Mouse (Mus musculus): ENCODE data around the gene Ankef1. TPM values are rescaled to one million over a fixed set of nuclear protein-coding genes. Genes with fewer than 3 reads are reported as not detected.
A peak's percentile ranks its signal among the peaks of the same experiment; 100 is the strongest.

Ankef1 gene
- polyA plus RNA-seq, 1 experiment from 2014 or later = not detected

- Histone ChIP-seq H3K4me1 (replicated peaks) (no peaks in the 10 kb centered on the region), H3K4me2 (no peak overlapping the region), H3K27ac (replicated peaks) (no peak overlapping the region), H3K27me3 (no peaks in the 10 kb centered on the region), H3K4me3 (replicated peaks) (no peak overlapping the region), H3K9me3 (replicated peaks) (no peaks in the 10 kb centered on the region), H3K9ac (no peak overlapping the region), H3K36me3 (replicated peaks) (no peaks in the 10 kb centered on the region)
- no peak for ATAC-seq (ENCODE audit: insufficient read depth)
- 45% methylated on average over 4 of the region's 4 CpGs for WGBS (ENCODE audit: insufficient replicate concordance)
These were observed 10.0 kb downstream of the Ankef1 start for GRCm38 (mm10) chr2:136511756-136512155.

DNA sequence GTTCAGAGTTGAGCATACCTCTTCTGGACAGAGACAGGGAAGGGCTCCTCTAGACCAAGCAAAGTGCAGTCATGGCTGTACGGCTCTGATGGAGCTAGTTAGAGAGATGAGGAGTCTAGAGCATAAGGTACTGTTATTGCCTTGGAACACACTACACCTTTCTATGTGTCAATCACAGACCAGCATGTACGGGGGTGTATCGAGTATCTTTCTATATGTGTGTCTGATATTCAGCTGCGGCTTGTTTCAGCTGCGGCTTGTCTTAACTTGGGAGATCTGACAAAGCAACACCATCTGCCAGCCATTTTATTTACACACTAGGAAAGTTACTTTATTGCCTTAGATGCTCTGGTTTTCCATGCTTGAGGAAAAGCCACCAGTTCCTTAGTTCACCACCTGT lies 11.1 kb downstream of the Ankef1 start:
- no peak overlapping the region for H3K4me2 ChIP-seq
- no peak overlapping the region for H3K4me3 ChIP-seq (replicated peaks)
- no peak overlapping the region for H3K27ac ChIP-seq (replicated peaks)
- H3K36me3 ChIP-seq (replicated peaks) = no peaks in the 10 kb centered on the region
- no peak for ATAC-seq (ENCODE audit: insufficient read depth)
- 82% methylated on average over 5 of the region's 5 CpGs for WGBS (ENCODE audit: insufficient replicate concordance)
- H3K4me1 ChIP-seq (replicated peaks) = no peaks in the 10 kb centered on the region
- H3K9ac ChIP-seq = no peak overlapping the region
- no peaks in the 10 kb centered on the region for H3K9me3 ChIP-seq (replicated peaks)
- no peaks in the 10 kb centered on the region for H3K27me3 ChIP-seq

DNA sequence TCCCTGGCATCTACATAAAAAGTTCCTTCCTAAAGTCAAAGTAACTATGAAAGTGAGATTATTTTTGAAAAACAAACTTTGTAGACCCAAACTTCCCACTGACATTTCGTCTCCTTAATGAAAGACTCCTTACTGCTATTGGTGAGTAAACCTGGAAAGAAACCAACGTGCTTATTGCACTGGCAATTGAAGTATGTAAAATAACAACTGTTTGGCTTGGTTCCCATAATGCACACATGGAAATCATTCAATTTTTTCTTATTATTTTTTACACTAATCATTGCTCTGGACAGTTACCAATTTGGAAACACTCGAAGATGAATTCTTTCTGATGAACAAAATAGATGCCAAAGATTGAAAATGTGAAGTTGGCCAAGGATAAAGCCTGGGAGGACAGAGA lies 12.1 kb downstream of the Ankef1 start:
- Histone ChIP-seq H3K4me1 (replicated peaks) (no peaks in the 10 kb centered on the region), H3K9ac (no peak overlapping the region), H3K27ac (replicated peaks) (no peak overlapping the region), H3K27me3 (no peaks in the 10 kb centered on the region), H3K4me3 (replicated peaks) (no peak overlapping the region), H3K36me3 (replicated peaks) (no peaks in the 10 kb centered on the region), H3K4me2 (no peak overlapping the region), H3K9me3 (replicated peaks) (no peaks in the 10 kb centered on the region)
- no peak for ATAC-seq (ENCODE audit: insufficient read depth)
- 40% methylated on average over 3 of the region's 3 CpGs for WGBS (ENCODE audit: insufficient replicate concordance)

DNA sequence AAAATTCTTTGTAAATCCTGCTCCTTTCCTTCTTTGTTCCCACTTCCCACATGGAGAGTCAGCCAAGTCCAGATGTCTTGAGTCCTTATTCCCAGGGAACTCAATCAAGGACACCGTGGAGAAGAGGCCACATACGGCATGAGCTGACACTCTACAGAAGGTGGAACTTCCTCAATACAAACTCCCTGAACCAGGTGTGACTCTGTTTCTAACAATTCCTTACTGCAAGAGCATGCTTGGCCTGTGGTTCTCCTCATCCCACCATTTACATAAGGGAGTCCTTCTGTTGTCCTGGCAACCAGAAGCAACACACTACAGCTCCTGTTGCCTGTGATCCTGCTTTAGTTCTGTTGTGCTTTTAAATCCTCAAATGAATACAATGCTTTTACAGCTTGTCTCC lies 13.8 kb downstream of the Ankef1 start:
- no peaks in the 10 kb centered on the region for H3K27me3 ChIP-seq
- H3K9ac ChIP-seq = no peak overlapping the region
- no peak overlapping the region for H3K4me3 ChIP-seq (replicated peaks)
- no peak overlapping the region for H3K27ac ChIP-seq (replicated peaks)
- no peak overlapping the region for H3K4me2 ChIP-seq
- H3K4me1 ChIP-seq (replicated peaks) = no peaks in the 10 kb centered on the region
- ATAC-seq (ENCODE audit: insufficient read depth) = no peak
- H3K9me3 ChIP-seq (replicated peaks) = no peaks in the 10 kb centered on the region
- H3K36me3 ChIP-seq (replicated peaks) = no peaks in the 10 kb centered on the region
- WGBS (ENCODE audit: insufficient replicate concordance) = 69% methylated on average over 2 of the region's 2 CpGs

DNA sequence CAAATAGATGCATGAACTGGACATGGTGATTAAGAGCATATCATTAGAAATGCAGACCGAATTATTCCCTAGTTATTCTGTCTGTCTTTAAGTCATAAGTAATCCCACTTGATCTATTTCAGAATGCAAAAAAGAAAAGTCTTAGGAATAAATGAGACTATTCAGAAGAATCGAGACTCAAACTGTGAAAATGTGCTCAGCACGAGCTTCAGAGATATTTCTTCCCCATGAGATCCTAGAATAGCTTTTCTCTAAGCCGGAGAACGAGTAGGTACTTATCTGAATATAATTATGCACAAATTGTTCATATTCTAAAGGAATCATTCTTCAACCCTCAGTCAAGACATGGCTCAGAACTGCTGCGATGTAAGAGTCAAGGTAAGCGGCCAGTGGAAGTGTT lies 27.2 kb downstream of the Ankef1 start:
- 66% methylated on average over 7 of the region's 7 CpGs for WGBS (ENCODE audit: insufficient replicate concordance)
- H3K9me3 ChIP-seq (replicated peaks) = no peaks in the 10 kb centered on the region
- H3K4me3 ChIP-seq (replicated peaks) = no peak overlapping the region
- no peak overlapping the region for H3K9ac ChIP-seq
- H3K27ac ChIP-seq (replicated peaks) = no peak overlapping the region
- ATAC-seq (ENCODE audit: insufficient read depth) = no peak
- H3K36me3 ChIP-seq (replicated peaks) = no peaks in the 10 kb centered on the region
- H3K4me1 ChIP-seq (replicated peaks) = no peaks in the 10 kb centered on the region; the same call in 1 of the 2 replicates
- H3K27me3 ChIP-seq = no peaks in the 10 kb centered on the region
- H3K4me2 ChIP-seq = no peak overlapping the region

DNA sequence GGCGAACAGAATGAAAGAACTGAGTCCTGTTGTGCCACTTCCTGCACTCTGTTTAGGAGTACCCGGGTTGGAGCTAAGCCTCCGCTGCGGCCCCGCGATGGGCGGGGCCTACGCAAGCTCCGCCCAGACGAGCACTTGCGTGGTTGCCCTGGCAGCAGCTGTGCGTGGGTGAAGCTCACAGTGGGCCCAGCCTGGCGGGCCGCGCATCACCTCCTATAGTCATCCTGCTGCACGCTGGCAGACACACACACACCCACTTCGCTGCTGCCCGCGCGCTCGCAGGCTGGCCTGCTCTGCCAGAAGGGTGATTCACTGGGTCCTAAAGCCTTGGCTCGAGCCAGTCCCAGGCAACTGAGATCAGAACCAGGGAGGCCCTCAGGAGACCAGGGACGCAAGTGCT lies 30.3 kb downstream of the Ankef1 start:
- WGBS (ENCODE audit: insufficient replicate concordance) = 2% methylated on average over 23 of the region's 23 CpGs
- H3K27ac ChIP-seq (replicated peaks) = no peak overlapping the region
- H3K4me2 ChIP-seq = peak overlapping the region; percentile 65
- no peaks in the 10 kb centered on the region for H3K27me3 ChIP-seq
- no peaks in the 10 kb centered on the region for H3K36me3 ChIP-seq (replicated peaks)
- no peaks in the 10 kb centered on the region; the same call in 1 of the 2 replicates for H3K4me1 ChIP-seq (replicated peaks)
- H3K9ac ChIP-seq = no peak overlapping the region
- peak; percentile 85 for ATAC-seq (ENCODE audit: insufficient read depth)
- H3K9me3 ChIP-seq (replicated peaks) = no peaks in the 10 kb centered on the region
- H3K4me3 ChIP-seq (replicated peaks) = peak overlapping the region; percentile 45

DNA sequence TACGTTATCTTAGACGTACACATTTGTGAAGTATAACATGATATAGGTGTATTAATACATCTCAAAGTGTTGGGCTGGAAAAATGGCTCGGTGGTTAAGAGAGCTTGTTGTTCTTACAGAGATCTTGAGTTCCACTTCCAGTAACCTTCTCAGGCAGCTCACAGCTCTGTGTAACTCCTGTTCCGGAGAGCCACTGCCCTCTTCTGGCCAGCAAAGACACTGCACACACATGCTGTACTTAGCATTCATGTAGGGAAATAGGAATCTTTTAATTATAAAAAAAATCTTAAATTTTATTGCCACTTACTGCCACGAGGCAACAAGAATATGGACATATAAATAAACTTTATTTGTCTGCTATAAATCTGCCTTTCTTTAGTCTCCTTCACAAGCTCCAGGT lies 56.3 kb downstream of the Ankef1 start:
- Histone ChIP-seq H3K4me3 (replicated peaks) (no peak overlapping the region), H3K4me1 (replicated peaks) (no peaks in the 10 kb centered on the region), H3K9me3 (replicated peaks) (no peaks in the 10 kb centered on the region), H3K9ac (no peak overlapping the region), H3K27me3 (no peaks in the 10 kb centered on the region), H3K4me2 (no peak overlapping the region), H3K27ac (replicated peaks) (no peak overlapping the region), H3K36me3 (replicated peaks) (no peaks in the 10 kb centered on the region)
- 50% methylated on average over 5 of the region's 5 CpGs for WGBS (ENCODE audit: insufficient replicate concordance)
- no peak for ATAC-seq (ENCODE audit: insufficient read depth)

GRCm38 (mm10) chr2:136562336-136562735 lies 60.6 kb downstream of the Ankef1 start:
- Histone ChIP-seq H3K4me1 (replicated peaks) (no peaks in the 10 kb centered on the region), H3K27ac (replicated peaks) (no peak overlapping the region), H3K9ac (no peak overlapping the region), H3K4me3 (replicated peaks) (no peak overlapping the region), H3K4me2 (no peak overlapping the region), H3K9me3 (replicated peaks) (no peaks in the 10 kb centered on the region), H3K36me3 (replicated peaks) (no peaks in the 10 kb centered on the region), H3K27me3 (no peaks in the 10 kb centered on the region)
- 59% methylated on average over 1 of the region's 1 CpGs for WGBS (ENCODE audit: insufficient replicate concordance)
- no peak for ATAC-seq (ENCODE audit: insufficient read depth)

GRCm38 (mm10) chr2:136570856-136571255 lies 69.1 kb downstream of the Ankef1 start:
- Histone ChIP-seq H3K4me1 (replicated peaks) (no peaks in the 10 kb centered on the region), H3K4me2 (no peak overlapping the region), H3K4me3 (replicated peaks) (no peak overlapping the region), H3K9me3 (replicated peaks) (no peaks in the 10 kb centered on the region), H3K27me3 (no peaks in the 10 kb centered on the region), H3K27ac (replicated peaks) (no peak overlapping the region), H3K9ac (no peak overlapping the region), H3K36me3 (replicated peaks) (no peaks in the 10 kb centered on the region)
- 33% methylated on average over 2 of the region's 2 CpGs for WGBS (ENCODE audit: insufficient replicate concordance)
- ATAC-seq (ENCODE audit: insufficient read depth) = no peak

- H3K9ac ChIP-seq = no peak overlapping the region
- no peak overlapping the region for H3K4me3 ChIP-seq (replicated peaks)
- no peaks in the 10 kb centered on the region for H3K36me3 ChIP-seq (replicated peaks)
- no peak overlapping the region for H3K27ac ChIP-seq (replicated peaks)
- no peaks in the 10 kb centered on the region for H3K27me3 ChIP-seq
- H3K4me2 ChIP-seq = no peak overlapping the region
- WGBS (ENCODE audit: insufficient replicate concordance) = 43% methylated on average over 2 of the region's 2 CpGs
- no peak for ATAC-seq (ENCODE audit: insufficient read depth)
- no peaks in the 10 kb centered on the region for H3K4me1 ChIP-seq (replicated peaks)
- H3K9me3 ChIP-seq (replicated peaks) = no peaks in the 10 kb centered on the region
These were observed 81.1 kb downstream of the Ankef1 start for GRCm38 (mm10) chr2:136582762-136583161.

DNA sequence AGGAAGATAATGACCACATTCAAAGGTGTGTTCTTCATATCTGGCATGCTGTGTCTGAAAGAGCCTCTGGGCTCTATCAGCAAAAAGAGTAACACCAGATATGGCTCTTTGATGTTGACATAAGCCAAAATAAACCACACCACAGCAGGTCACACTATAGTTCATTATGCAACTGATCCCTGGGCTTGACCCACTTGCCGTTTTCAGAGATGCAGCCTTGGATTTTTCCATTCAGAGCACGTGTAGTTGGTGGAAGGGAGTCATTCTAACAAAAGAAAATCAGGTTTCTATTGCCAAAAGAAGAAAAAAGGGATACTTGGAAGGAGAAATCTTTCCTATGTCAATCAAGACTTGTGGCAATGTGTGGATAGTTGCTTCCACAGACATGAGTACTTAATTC lies 87.1 kb downstream of the Ankef1 start:
- H3K36me3 ChIP-seq (replicated peaks) = no peaks in the 10 kb centered on the region
- no peak overlapping the region for H3K4me2 ChIP-seq
- 24% methylated on average over 2 of the region's 2 CpGs for WGBS (ENCODE audit: insufficient replicate concordance)
- H3K27me3 ChIP-seq = no peaks in the 10 kb centered on the region
- ATAC-seq (ENCODE audit: insufficient read depth) = no peak
- H3K4me1 ChIP-seq (replicated peaks) = no peaks in the 10 kb centered on the region
- no peak overlapping the region for H3K27ac ChIP-seq (replicated peaks)
- H3K9me3 ChIP-seq (replicated peaks) = no peaks in the 10 kb centered on the region
- H3K4me3 ChIP-seq (replicated peaks) = no peak overlapping the region
- no peak overlapping the region for H3K9ac ChIP-seq

DNA sequence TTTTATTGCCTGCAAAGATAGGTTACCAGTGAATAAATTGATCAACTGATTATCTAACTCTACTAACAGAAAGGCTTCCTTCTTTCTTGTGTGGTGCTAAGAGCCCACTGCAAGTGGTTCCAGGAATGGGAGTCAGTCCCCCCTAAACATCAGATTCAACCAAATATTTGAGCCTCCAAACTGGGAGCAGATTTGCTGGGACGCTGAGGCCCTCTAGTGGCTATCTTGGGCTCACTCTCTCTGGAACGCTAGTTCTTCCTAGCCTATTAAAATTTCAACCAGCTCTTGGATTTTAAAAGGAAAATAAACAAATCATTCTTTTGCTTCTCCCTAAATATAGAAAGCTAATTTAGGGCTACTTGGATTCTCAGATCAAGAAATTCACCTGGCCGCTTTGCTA lies 94.7 kb downstream of the Ankef1 start:
- H3K4me1 ChIP-seq (replicated peaks) = no peaks in the 10 kb centered on the region
- H3K9me3 ChIP-seq (replicated peaks) = no peaks in the 10 kb centered on the region
- no peaks in the 10 kb centered on the region for H3K27me3 ChIP-seq
- no peak overlapping the region for H3K4me3 ChIP-seq (replicated peaks)
- ATAC-seq (ENCODE audit: insufficient read depth) = no peak
- H3K27ac ChIP-seq (replicated peaks) = no peak overlapping the region
- H3K4me2 ChIP-seq = no peak overlapping the region
- no peaks in the 10 kb centered on the region for H3K36me3 ChIP-seq (replicated peaks)
- no peak overlapping the region for H3K9ac ChIP-seq
- 17% methylated on average over 3 of the region's 3 CpGs for WGBS (ENCODE audit: insufficient replicate concordance)

Data from liver, embryonic 15.5 days (tissue).